Mouse (Mus musculus) MEL (cell line): ENCODE measurements around the gene Dennd1a.

Experiments
- CHD1 ChIP-seq: IDR thresholded peaks from 2 replicates; pipeline ENCODE4 v1.6.1; 2012; ENCODE audit warnings: low read depth, mild to moderate bottlenecking, inconsistent platforms, low read length, improper control_type of control experiment
- CHD2 ChIP-seq: IDR thresholded peaks from 2 replicates; pipeline ENCODE4 v1.6.1; 2011; ENCODE audit warnings: low read length, improper control_type of control experiment
- CTCF ChIP-seq, 3 experiments: IDR thresholded peaks in 2 of 3; conservative IDR thresholded peaks in 1 of 3; 2 replicates each; pipeline ENCODE4 v1.5.1; 2011 to 2012; ENCODE audit warnings: low read length in 3 of 3, low read depth in 2 of 3, mild to moderate bottlenecking in 2 of 3, improper control_type of control experiment in 1 of 3, inconsistent platforms in 1 of 3, mixed read lengths in 1 of 3, moderate library complexity in 1 of 3; ENCODE audit not compliant: control insufficient read depth in 1 of 3, insufficient read depth in 1 of 3, poor library complexity in 1 of 3, severe bottlenecking in 1 of 3
- HCFC1 ChIP-seq: IDR thresholded peaks from 2 replicates; pipeline ENCODE4 v1.6.1; 2012; ENCODE audit warnings: low read depth, mild to moderate bottlenecking, inconsistent platforms, low read length, improper control_type of control experiment, moderate library complexity
- KAT2A ChIP-seq: conservative IDR thresholded peaks from 2 replicates; pipeline ENCODE4 v1.6.1; 2012; ENCODE audit warnings: low read depth, low read length, improper control_type of control experiment, inconsistent platforms
- MAX ChIP-seq: IDR thresholded peaks from 2 replicates; pipeline ENCODE4 v1.6.1; 2011; ENCODE audit warnings: low read length, improper control_type of control experiment
- MXI1 ChIP-seq: IDR thresholded peaks from 2 replicates; pipeline ENCODE4 v1.6.1; 2011; ENCODE audit warnings: mild to moderate bottlenecking, low read depth, low read length, improper control_type of control experiment
- NRF1 ChIP-seq: IDR thresholded peaks from 2 replicates; pipeline ENCODE4 v1.6.1; 2014; ENCODE audit warnings: low read depth, mild to moderate bottlenecking, inconsistent platforms, low read length, improper control_type of control experiment, moderate library complexity; ENCODE audit not compliant: poor library complexity, insufficient read depth, severe bottlenecking
- POLR2A ChIP-seq, 2 experiments: IDR thresholded peaks; 2 replicates each; pipeline ENCODE4 v1.6.1; 2011 to 2012; ENCODE audit warnings: low read length in 2 of 2, mild to moderate bottlenecking in 2 of 2, control low read depth in 1 of 2, improper control_type of control experiment in 1 of 2, low read depth in 1 of 2, moderate library complexity in 1 of 2; ENCODE audit not compliant: control insufficient read depth in 1 of 2, insufficient read depth in 1 of 2, poor library complexity in 1 of 2
- SIN3A ChIP-seq: IDR thresholded peaks from 2 replicates; pipeline ENCODE4 v1.6.1; 2012; ENCODE audit warnings: low read length, improper control_type of control experiment, inconsistent platforms

- TF ChIP-seq CHD2: no peak
- no peak for TF ChIP-seq CTCF (IDR thresholded peaks at IDR 0.05 in 2 of 3, conservative IDR thresholded peaks at IDR 0.05 in 1 of 3; ENCODE audit: control insufficient read depth in 1 of 3, insufficient read depth in 1 of 3, low read depth in 2 of 3, low read length in 3 of 3, poor library complexity in 1 of 3, severe bottlenecking in 1 of 3)
- no peak for TF ChIP-seq MAX
- no peak for TF ChIP-seq POLR2A (IDR thresholded peaks at IDR 0.05; ENCODE audit: control insufficient read depth in 1 of 2, insufficient read depth in 1 of 2, low read depth in 1 of 2, low read length in 2 of 2, poor library complexity in 1 of 2)
- TF ChIP-seq CHD1: no peak
- no peak for TF ChIP-seq SIN3A
- no peak for TF ChIP-seq MXI1
- TF ChIP-seq HCFC1: no peak
- no peak for TF ChIP-seq KAT2A
- TF ChIP-seq NRF1: no peak
Observed at GRCm38 (mm10) chr2:37796021-37796420, 491.2 kb downstream of the Dennd1a start.
